Mouse (Mus musculus) kidney, embryonic 14.5 days (tissue): Measurements from ENCODE around the gene Arnt. TPM values are rescaled to one million over a fixed set of nuclear protein-coding genes. Genes with fewer than 3 reads are reported as not detected.
"Not testable (repeated sequence)": the region's sequence is repeated elsewhere in the genome, so short reads cannot be mapped to it uniquely, and the experiment has no call there.

Experiments
- ATAC-seq: fragments of 200-750 bp; cut with Nextera tagmentation; 2 replicates; pipeline ENCODE4 v1.8.0; 2017; ENCODE audit warnings: moderate number of reproducible peaks, mild to moderate bottlenecking, moderate TSS enrichment, moderate library complexity; ENCODE audit not compliant: low FRiP score, low TSS enrichment
- H3K27ac ChIP-seq: fragments of 300-500 bp; sonication (generic); 2 replicates; pipeline ENCODE4 v1.5.1; 2014; ENCODE audit warnings: low read depth, mild to moderate bottlenecking, low read length, moderate library complexity, mixed read lengths
- H3K27me3 ChIP-seq: fragments of 300-500 bp; sonication (generic); 2 replicates; pipeline ENCODE4 v1.6.1; 2014; ENCODE audit warnings: mild to moderate bottlenecking, low read length; ENCODE audit not compliant: control insufficient read depth, insufficient read depth
- H3K36me3 ChIP-seq: fragments of 300-500 bp; sonication (generic); 2 replicates; pipeline ENCODE4 v1.6.1; 2014; ENCODE audit warnings: low read length, mixed read lengths; ENCODE audit not compliant: control insufficient read depth, insufficient read depth
- H3K4me1 ChIP-seq: fragments of 300-500 bp; sonication (generic); 2 replicates; pipeline ENCODE4 v1.6.1; 2014; ENCODE audit warnings: low read length, mixed read lengths; ENCODE audit not compliant: control insufficient read depth, insufficient read depth
- H3K4me2 ChIP-seq: fragments of 300-500 bp; sonication (generic); replicated peaks from 2 replicates; pipeline ENCODE4 v1.6.1; 2014; ENCODE audit warnings: low read depth, mild to moderate bottlenecking, low read length
- H3K4me3 ChIP-seq: fragments of 300-500 bp; sonication (generic); 2 replicates; pipeline ENCODE4 v1.5.1; 2014; ENCODE audit warnings: mild to moderate bottlenecking, low read length
- H3K9ac ChIP-seq: fragments of 300-500 bp; sonication (generic); 2 replicates; pipeline ENCODE4 v1.6.1; 2014; ENCODE audit warnings: low read depth, mild to moderate bottlenecking, low read length, moderate library complexity
- H3K9me3 ChIP-seq: fragments of 300-500 bp; sonication (generic); 2 replicates; pipeline ENCODE4 v1.6.1; 2016; ENCODE audit warnings: low read length; ENCODE audit not compliant: control insufficient read depth
- WGBS: fragments of 180-500 bp; shearing (Covaris S2); extraction: QIAGEN DNeasy Blood & Tissue Kit; methylation state at CpG from one replicate; pipeline ENCODE4 v1.1.7; 2014; 5-methylcytosine and 5-hydroxymethylcytosine counted together
- polyA plus RNA-seq: library from polyadenylated mRNA; unstranded; fragments of >200 nt; fragmentation: Nextera tagmentation; extraction: Ambion mirVana; gene quantifications from 2 replicates; pipeline ENCODE4 v1.2.1, GENCODE M21; 2014

Arnt gene
- polyA plus RNA-seq, 1 experiment from 2014 or later: 35.4 TPM

DNA sequence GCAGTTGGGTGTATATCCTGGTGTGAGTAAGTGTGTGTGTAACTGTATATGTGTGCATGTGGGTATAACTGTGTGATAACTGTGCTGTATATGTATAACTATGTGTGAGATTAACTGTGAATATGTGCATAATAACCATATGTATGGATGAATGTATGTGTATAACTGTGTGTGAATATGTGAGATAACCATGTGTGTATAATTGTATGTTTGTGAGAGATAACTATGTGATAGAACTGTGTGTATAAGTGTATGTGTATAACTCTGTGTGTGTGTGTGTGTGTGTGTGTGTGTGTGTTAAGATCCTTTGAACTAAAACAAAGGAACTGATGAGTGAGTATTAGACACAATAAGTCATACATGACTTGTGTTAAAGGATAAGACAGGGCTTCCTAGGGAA lies 91.9 kb downstream of the Arnt start:
- Histone ChIP-seq H3K36me3 (no peaks in the 10 kb centered on the region), H3K27ac (no peak overlapping the region), H3K27me3 (no peaks in the 10 kb centered on the region), H3K9me3 (no peaks in the 10 kb centered on the region), H3K4me1 (no peaks in the 10 kb centered on the region), H3K9ac (no peak overlapping the region), H3K4me3 (no peak overlapping the region), H3K4me2 (no peak overlapping the region)
- ATAC-seq: no peak

DNA sequence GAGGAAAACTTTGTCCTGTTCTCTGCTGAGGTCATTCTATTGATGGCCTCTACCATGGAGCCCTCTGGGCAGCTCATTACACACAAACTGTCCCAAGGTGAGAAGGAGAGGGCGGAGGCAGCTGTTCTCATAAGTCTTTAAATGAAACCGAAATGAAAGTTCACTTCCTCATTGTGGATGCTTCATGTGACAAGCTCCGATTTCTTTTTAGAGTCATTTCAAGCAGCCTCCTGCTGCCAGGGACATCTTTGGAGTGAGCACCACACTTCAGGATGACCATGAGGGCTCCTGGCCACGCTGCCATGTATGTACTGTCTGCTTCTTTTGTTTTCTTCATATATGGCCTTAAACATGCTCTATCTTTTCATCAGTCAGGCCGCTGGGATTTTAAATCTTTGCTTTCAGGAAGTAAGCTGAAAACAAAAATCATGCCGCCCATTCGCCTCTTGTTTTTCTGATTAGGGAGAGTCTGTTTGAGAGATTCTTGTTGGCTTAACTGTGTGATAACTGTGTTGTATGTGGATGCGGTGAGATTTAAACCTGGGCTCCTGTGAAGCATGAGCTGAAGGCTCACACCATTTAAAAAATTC lies 92.5 kb downstream of the Arnt start, which contains the start of gene Ctss:
TSS of gene Ctss (plus strand) at position 165 of the 590 bp plus-strand sequence.
- H3K27me3 ChIP-seq: no peaks in the 10 kb centered on the region
- no peak within 1 kb of the TSS for H3K9ac ChIP-seq
- no peak within 1 kb of the TSS for H3K27ac ChIP-seq
- H3K36me3 ChIP-seq: no peaks in the 10 kb centered on the region
- H3K4me2 ChIP-seq: no peak within 1 kb of the TSS
- ATAC-seq: no peak
- no peak within 1 kb of the TSS for H3K4me3 ChIP-seq
- no peaks in the 10 kb centered on the region for H3K9me3 ChIP-seq
- 77% methylated on average over 8 of the region's 8 CpGs for WGBS
- no peaks in the 10 kb centered on the region for H3K4me1 ChIP-seq

DNA sequence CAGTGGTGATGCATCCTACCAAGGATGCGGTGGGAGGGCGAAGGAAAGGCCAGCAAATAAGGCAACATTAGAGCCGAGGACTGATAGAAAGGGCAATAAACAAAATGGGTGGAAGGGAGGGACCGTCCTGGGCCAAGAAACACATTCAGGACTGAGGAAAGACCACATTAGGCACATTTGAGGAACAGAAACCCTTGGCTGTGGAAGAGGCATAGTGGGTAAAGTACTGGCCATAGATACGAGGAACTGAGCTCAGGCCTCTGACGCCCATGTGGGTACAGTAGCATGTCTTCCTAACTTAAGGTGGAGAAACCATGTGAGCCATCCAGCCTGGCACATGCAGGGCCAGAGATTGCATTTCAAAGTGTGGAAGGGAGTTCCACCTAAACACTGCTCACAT lies 95.6 kb downstream of the Arnt start:
- no peaks in the 10 kb centered on the region for H3K4me1 ChIP-seq

GRCm38 (mm10) chr3:95531025-95531424 lies 96.8 kb downstream of the Arnt start:
- ATAC-seq: no peak
- Histone ChIP-seq H3K9me3 (no peaks in the 10 kb centered on the region), H3K27me3 (no peaks in the 10 kb centered on the region), H3K36me3 (no peaks in the 10 kb centered on the region), H3K9ac (no peak overlapping the region), H3K27ac (no peak overlapping the region), H3K4me1 (no peaks in the 10 kb centered on the region), H3K4me2 (no peak overlapping the region), H3K4me3 (no peak overlapping the region)
- WGBS: 97% methylated on average over 1 of the region's 1 CpGs

More for the DNA sequence above, 95.6 kb downstream of the Arnt start:
- Histone ChIP-seq H3K27me3 (no peaks in the 10 kb centered on the region), H3K4me3 (no peak overlapping the region), H3K9ac (no peak overlapping the region), H3K4me2 (no peak overlapping the region), H3K36me3 (no peaks in the 10 kb centered on the region), H3K9me3 (no peaks in the 10 kb centered on the region), H3K27ac (no peak overlapping the region)
- 84% methylated on average over 6 of the region's 6 CpGs for WGBS
- ATAC-seq: no peak

DNA sequence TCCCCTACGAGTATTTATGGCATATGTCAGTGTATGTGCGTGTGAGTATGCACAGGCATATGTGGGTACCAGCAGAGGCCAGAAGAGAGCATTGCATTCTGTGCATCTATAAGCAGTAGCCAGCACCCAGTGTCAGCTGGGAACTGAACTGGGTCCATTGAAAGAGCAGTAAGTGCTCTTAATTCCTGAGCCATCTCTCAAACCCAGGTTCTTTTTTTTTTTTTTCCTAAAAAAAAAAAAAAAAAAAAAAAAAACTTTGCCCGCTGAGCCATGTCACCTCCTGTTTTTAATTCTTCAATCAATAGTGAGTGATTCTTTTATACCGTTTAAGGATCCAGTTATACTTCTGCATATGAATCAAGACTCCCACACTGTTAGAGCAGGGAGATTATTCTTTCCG lies 99.2 kb downstream of the Arnt start:
- Histone ChIP-seq H3K27me3 (no peaks in the 10 kb centered on the region), H3K36me3 (no peaks in the 10 kb centered on the region), H3K9me3 (no peaks in the 10 kb centered on the region), H3K4me1 (no peaks in the 10 kb centered on the region), H3K9ac (no peak overlapping the region), H3K27ac (no peak overlapping the region), H3K4me3 (no peak overlapping the region), H3K4me2 (no peak overlapping the region)
- no peak for ATAC-seq
- 84% methylated on average over 5 of the region's 5 CpGs for WGBS

GRCm38 (mm10) chr3:95534927-95535326 lies 100.7 kb downstream of the Arnt start:
- WGBS: 86% methylated on average over 1 of the region's 1 CpGs
- Histone ChIP-seq H3K36me3 (no peaks in the 10 kb centered on the region), H3K27ac (no peak overlapping the region), H3K9ac (no peak overlapping the region), H3K9me3 (no peaks in the 10 kb centered on the region), H3K27me3 (no peaks in the 10 kb centered on the region), H3K4me3 (no peak overlapping the region), H3K4me2 (no peak overlapping the region), H3K4me1 (no peaks in the 10 kb centered on the region)
- ATAC-seq: no peak

GRCm38 (mm10) chr3:95538936-95539335 lies 104.7 kb downstream of the Arnt start:
- H3K9me3 ChIP-seq: no peaks in the 10 kb centered on the region
- no peak overlapping the region for H3K9ac ChIP-seq
- no peaks in the 10 kb centered on the region for H3K27me3 ChIP-seq
- no peaks in the 10 kb centered on the region for H3K36me3 ChIP-seq
- no peak for ATAC-seq
- no peak overlapping the region for H3K27ac ChIP-seq
- 87% methylated on average over 10 of the region's 10 CpGs for WGBS
- H3K4me3 ChIP-seq: no peak overlapping the region
- H3K4me2 ChIP-seq: no peak overlapping the region
- no peaks in the 10 kb centered on the region for H3K4me1 ChIP-seq

- H3K27ac ChIP-seq: no peak overlapping the region
- no peaks in the 10 kb centered on the region for H3K27me3 ChIP-seq
- no peak overlapping the region for H3K9ac ChIP-seq
- H3K9me3 ChIP-seq: no peaks in the 10 kb centered on the region
- ATAC-seq: no peak
- no peak overlapping the region for H3K4me3 ChIP-seq
- H3K4me1 ChIP-seq: no peaks in the 10 kb centered on the region
- H3K36me3 ChIP-seq: no peaks in the 10 kb centered on the region
- 90% methylated on average over 4 of the region's 4 CpGs for WGBS
- H3K4me2 ChIP-seq: no peak overlapping the region
Measured at GRCm38 (mm10) chr3:95539837-95540236, 105.6 kb downstream of the Arnt start.

DNA sequence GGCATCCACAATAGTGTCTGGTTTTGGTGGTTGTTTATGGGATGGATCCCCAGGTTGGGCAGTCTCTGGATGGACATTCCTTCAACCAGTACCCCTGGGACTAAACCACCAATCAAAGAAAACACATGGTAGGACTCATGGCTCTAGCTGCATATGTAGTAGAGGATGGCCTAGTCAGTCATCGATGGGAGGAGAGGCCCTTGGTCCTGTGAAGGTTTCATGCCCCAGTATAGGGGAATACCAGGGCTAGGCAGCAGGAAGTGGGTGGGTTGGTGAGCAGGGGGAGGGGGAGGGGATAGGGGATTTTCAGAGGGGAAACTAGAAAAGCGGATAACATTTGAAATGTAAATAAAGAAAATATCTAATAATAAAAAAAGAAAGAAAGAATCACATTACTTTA lies 107.0 kb downstream of the Arnt start:
- H3K27me3 ChIP-seq, H3K4me3 ChIP-seq, H3K36me3 ChIP-seq, H3K9me3 ChIP-seq, H3K4me1 ChIP-seq, H3K27ac ChIP-seq, H3K4me2 ChIP-seq, ATAC-seq, H3K9ac ChIP-seq: not testable (repeated sequence)
- WGBS: 73% methylated on average over 2 of the region's 2 CpGs
